Mouse (Mus musculus): ENCODE measurements around the gene Ajuba. TPM values are rescaled to one million over a fixed set of nuclear protein-coding genes. Genes with fewer than 3 reads are reported as not detected.

Ajuba gene
- total RNA-seq, 2 experiments from 2014 or later: 19.4 to 20.3 TPM

DNA sequence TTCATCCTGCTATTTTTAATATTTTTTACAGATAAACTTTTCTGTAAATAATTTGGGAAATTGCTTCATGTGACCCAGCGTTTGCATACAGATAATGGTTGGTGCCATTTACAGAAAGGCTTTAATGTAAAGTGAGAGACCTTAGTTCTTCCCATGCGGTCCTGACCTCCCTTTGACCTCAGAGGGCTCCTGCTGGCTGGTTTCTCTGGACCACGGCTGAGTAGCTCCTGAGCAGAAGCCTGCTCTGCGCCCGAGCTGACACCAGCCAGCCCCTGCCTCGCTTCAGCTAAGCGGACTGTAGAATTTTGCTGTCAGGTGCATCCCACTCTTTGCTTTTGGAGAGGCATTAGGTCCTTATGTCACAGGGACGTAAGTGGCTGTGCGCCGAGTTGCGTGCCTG, 36.6 kb downstream of the Ajuba start:
- no peak for DNase-seq

- no peak for DNase-seq
Observed at GRCm38 (mm10) chr14:54538580-54538979, 38.8 kb downstream of the Ajuba start.

DNA sequence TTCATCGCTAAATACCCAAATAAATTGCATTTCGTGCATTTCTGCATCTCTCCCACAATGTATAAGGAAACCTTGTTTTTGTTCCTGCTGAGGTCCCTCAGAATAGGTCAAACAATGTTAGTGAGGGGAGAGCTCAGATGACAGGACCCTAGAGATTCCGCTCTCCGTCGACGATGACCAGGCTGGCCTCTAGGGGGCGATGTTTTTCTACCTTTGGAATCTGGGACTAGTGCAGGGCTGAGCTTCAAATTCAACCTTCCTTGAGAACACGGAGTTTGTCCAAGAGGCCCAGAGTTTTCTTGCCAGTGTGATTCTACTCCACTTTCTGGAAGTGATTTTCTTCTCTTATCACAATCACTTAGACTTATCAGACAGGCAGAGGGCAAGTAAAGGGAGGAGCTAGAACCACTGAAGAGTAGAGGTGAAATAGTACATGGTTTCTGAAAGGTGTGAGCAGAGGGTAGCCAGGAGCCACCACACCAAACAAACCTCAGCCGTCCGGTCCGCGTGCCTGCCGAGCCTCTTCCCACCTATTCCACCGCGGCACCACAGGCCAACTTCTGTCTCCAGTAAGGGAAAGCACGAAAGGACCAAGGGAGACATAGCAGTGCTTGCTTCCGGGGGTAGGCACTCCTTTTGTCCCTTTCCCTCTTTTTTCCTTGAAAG, 48.8 kb downstream of the Ajuba start:
- DNase-seq: peak; percentile 91

- no peak for DNase-seq
Observed at GRCm38 (mm10) chr14:54528007-54528393, 49.4 kb downstream of the Ajuba start.

GRCm38 (mm10) chr14:54527227-54528006, 49.9 kb downstream of the Ajuba start:
- DNase-seq: peak; percentile 37

DNA sequence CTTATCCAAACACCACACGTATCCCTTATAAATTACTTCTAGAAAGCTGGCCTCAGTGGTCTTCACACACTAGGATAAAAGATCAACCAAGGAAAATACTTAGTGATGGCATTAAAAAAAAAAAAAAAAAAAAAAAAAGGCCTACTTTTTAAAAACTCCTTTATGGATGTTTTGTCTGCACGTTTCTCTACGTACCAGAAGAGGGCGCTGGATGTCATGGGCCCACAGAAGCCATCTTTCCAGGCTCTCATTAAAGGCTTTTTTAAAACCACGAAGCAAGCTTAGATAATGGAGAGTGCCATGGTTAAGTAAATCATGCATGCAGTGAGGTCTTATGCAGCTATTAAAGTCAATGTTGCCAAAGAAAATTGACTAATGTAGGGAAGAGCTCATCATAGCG, 53.8 kb downstream of the Ajuba start:
- DNase-seq: no peak

Small RNAs within 50 kb of the gene (microRNA-seq; reads per million reads assigned to microRNA genes)
- 0 reads per million in 2 experiments for gene Mir686

Other genes with a start within 250 kb of the Ajuba start
- gene Oxa1l, start 216.7 kb downstream of the Ajuba start, total RNA-seq (2021): 100 to 1,000 TPM; 114 to 126 TPM
- 1 to 10 TPM; 5.2 to 7.8 TPM for gene Slc7a7, start 159.8 kb downstream of the Ajuba start, total RNA-seq (2021)
- 100 to 1,000 TPM; 185 to 194 TPM for gene Mrpl52, start 150.6 kb downstream of the Ajuba start, total RNA-seq (2021)
- gene Mmp14, start 145.9 kb downstream of the Ajuba start, total RNA-seq (2021): 100 to 1,000 TPM; 129 to 131 TPM
- gene Lrp10, start 113.4 kb downstream of the Ajuba start, total RNA-seq (2021): 10 to 100 TPM; 81.3 to 81.5 TPM
- gene Rem2, start 101.5 kb downstream of the Ajuba start, total RNA-seq (2021): under 1 TPM; 0.14 to 0.23 TPM
- gene Prmt5, start 60.0 kb downstream of the Ajuba start, total RNA-seq (2021): 10 to 100 TPM; 36.2 to 36.5 TPM
- 10 to 100 TPM; 30.6 to 32.7 TPM for gene Haus4, start 22.9 kb downstream of the Ajuba start, total RNA-seq (2021)
- 1 to 10 TPM; 4.9 to 6.6 TPM for gene 4931414P19Rik, start 28.4 kb upstream of the Ajuba start, total RNA-seq (2021)
- 100 to 1,000 TPM; 192 to 198 TPM for gene Psmb5, start 40.5 kb upstream of the Ajuba start, total RNA-seq (2021)
- gene Psmb11, start 43.9 kb upstream of the Ajuba start, total RNA-seq (2021): not detected
- gene Gm17606, start 63.4 kb upstream of the Ajuba start, total RNA-seq (2021): not detected
- 1 to 10 TPM; 2.7 to 3.1 TPM for gene Cdh24, start 63.8 kb upstream of the Ajuba start, total RNA-seq (2021)
- gene 1700123O20Rik, start 108.7 kb upstream of the Ajuba start, total RNA-seq (2021): 10 to 100 TPM; 19.3 to 20.9 TPM
- 100 to 1,000 TPM; 119 to 129 TPM for gene Acin1, start 109.4 kb upstream of the Ajuba start, total RNA-seq (2021)
- gene Gm29776, start 121.3 kb upstream of the Ajuba start, total RNA-seq (2021): under 1 TPM; 0.14 to 0.16 TPM
- gene Cebpe, start 134.6 kb upstream of the Ajuba start, total RNA-seq (2021): not detected
- 1 to 10 TPM; 1.9 to 2.0 TPM for gene Slc7a8, start 204.4 kb upstream of the Ajuba start, total RNA-seq (2021)
- gene Rnf212b, start 236.6 kb upstream of the Ajuba start, total RNA-seq (2021): not detected

Data from heart, postnatal 4 days (tissue).